Mouse (Mus musculus) liver, postnatal 0 days (tissue): ENCODE results near the gene Vmn1r55.

Experiments used
- CTCF ChIP-seq: sonication (generic); IDR thresholded peaks from 2 replicates; pipeline ENCODE4 v1.5.1; 2016; ENCODE audit warnings: antibody characterized with exemption, low read depth
- EP300 ChIP-seq: IDR thresholded peaks from 2 replicates; pipeline ENCODE4 v1.6.1; 2016; ENCODE audit warnings: antibody characterized with exemption, low read depth, mild to moderate bottlenecking

DNA sequence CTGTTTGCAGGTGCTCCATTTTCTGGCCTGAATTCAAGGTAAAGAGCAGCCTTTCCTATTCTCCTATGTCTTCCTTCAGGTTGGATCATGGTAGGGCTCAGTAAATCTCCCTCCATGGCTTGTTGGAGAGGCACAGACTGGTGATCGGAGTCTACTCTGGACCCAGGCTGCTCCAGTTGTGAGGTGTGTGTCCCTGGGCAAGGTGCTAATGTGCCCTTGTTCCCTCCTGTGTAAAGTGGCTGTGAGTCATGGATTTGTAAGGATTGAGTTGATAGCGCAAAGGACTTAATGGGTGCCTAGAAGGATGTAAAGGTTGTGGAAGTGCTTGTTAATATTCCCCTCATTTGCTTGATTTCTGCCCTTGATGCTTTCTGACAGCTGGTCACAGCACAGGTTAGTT, 67.5 kb downstream of the Vmn1r55 start:
- no peak for TF ChIP-seq EP300
- no peak for TF ChIP-seq CTCF
